Mouse (Mus musculus) CH12F3 (cell line): Measurements from ENCODE around the gene Trp53bp2.

Experiments used
- in situ Hi-C: fragments of 300-500 bp; cut with MboI; formaldehyde crosslinking; loops from 2 replicates; pipeline ENCODE4 v1.14.3; 2020; ENCODE audit warnings: low sequenced_read_pairs

Gene Trp53bp2

DNA sequence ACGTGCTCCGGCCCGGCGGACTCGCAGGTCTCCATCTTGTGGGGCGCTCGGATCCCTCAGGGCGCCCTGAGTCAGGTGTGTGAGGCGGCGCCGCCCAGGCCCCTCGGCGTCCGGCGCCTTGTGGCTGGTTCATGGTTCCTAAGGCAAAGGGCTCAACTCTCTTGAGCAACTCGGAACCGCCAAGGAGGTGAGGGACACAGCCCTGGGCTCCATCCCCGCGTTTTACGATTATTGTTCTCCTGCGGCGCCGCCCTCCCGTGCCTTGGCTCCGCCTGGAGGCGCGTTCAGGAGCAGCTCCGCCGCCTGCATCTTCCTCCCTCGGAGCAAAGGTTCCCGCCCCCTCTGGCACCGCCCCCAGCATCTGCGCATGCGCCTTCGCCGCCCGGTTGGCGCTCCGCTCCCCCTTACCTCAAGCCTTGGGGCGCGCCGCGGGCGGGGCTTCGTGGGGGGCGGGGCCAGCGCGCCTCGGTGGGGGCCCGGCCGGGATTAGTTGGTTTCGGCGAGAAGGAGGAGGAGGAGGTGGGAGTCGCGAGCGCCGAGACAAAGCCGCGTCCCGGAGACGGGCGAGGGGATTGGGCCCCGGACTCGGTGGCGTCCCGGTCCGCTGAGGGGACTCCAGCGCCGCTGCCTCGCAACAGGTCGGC is at the start of gene Trp53bp2:
Gene Trp53bp2 (plus strand): TSS at position 489 of the 644 bp plus-strand sequence.
- in situ Hi-C loops: no loop called here

DNA sequence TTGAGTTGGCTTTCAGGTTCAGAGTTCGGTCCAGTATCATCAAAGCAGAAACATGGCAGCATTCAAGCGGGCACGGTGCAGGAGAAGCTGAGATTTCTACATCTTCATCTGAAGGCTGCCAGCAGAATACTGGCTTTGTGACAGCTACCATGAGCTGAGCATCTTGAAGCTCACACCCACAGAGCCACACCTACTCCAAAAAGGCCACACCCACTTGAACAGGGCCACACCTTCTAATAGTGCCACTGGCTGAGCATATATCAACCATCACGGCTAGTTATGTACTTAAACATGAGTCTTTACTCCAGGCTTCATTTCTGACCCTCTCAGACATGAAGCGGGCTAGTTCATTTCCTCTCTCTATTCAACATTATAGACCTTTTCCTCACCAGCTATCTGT is 46.3 kb upstream of the Trp53bp2 start:
- in situ Hi-C loops: no loop called here

- in situ Hi-C loops: no loop called here
Observed at GRCm38 (mm10) chr1:182363683-182364404, 45.1 kb upstream of the Trp53bp2 start.

DNA sequence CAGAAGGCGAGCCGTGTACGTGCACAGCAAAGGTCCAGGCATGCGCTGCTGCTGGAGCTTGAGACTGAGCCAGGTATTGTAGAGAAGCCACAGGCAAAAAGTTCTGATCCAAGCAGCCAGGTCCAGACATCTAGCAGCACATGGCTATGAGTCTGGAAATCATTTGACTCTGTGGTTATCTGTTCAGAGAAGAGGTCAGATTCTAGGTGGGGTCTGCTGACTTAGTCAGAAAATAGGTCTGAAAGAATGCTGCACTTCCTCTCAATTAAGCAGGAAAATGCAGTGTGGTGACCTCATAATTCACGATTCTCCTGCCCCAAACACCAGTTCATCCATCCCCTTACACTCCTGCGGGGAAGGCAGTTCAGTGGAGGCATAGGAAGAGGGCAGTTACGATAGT is 40.7 kb upstream of the Trp53bp2 start:
- in situ Hi-C loops: no loop called here

GRCm38 (mm10) chr1:182368782-182369181 is 40.2 kb upstream of the Trp53bp2 start:
- in situ Hi-C loops: no loop called here

- in situ Hi-C loops: no loop called here
Observed at GRCm38 (mm10) chr1:182369435-182369834, 39.5 kb upstream of the Trp53bp2 start.

GRCm38 (mm10) chr1:182371891-182372290 is 37.1 kb upstream of the Trp53bp2 start:
- in situ Hi-C loops: no loop called here

- in situ Hi-C loops: no loop called here
Observed at GRCm38 (mm10) chr1:182376221-182376620, 32.8 kb upstream of the Trp53bp2 start.

GRCm38 (mm10) chr1:182376826-182377225 is 32.1 kb upstream of the Trp53bp2 start:
- in situ Hi-C loops: no loop called here

GRCm38 (mm10) chr1:182377519-182377918 is 31.5 kb upstream of the Trp53bp2 start:
- in situ Hi-C loops: no loop called here

GRCm38 (mm10) chr1:182378205-182378835 is 30.7 kb upstream of the Trp53bp2 start:
- in situ Hi-C loops: no loop called here

DNA sequence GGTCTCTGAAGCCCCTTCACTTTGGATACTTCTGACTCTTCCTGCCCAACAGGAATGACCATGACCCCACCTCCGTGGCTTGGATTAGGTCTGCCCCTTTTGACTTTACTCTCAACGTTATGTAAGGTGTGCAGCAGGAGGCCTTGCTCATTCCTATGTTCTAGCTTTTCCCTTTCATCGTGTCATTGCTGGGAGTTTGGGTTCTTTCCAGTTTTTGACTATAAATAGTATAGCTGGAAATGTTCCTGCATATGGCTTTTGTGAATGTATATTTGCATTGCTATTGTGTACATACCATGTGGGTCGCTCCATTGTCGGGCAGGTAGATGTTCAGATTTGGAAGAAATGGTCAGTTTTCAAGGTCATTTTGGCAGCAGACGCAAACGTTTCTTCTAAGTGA is 30.1 kb upstream of the Trp53bp2 start:
- in situ Hi-C loops: no loop called here

- in situ Hi-C loops: no loop called here
Observed at GRCm38 (mm10) chr1:182380683-182381082, 28.3 kb upstream of the Trp53bp2 start.

DNA sequence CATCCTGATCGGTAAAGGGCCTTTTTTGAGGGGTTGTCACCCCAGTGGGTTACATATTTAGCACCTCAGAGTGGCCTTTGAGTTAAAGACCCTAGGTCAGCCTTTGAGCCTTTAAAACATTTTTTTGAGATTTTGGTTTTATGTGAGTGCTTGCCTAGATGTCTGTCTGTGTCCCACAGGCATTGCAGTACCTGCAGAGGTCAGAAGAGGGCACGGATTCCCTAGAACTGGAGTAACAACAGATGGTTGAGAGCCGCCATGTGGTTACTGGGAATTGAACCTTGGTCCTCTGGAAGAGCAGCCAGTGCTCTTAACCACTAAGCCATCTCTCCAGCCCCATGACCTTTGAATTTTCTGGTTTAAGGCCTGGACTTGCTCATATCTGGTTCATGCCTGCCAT is 27.6 kb upstream of the Trp53bp2 start:
- in situ Hi-C loops: no loop called here

DNA sequence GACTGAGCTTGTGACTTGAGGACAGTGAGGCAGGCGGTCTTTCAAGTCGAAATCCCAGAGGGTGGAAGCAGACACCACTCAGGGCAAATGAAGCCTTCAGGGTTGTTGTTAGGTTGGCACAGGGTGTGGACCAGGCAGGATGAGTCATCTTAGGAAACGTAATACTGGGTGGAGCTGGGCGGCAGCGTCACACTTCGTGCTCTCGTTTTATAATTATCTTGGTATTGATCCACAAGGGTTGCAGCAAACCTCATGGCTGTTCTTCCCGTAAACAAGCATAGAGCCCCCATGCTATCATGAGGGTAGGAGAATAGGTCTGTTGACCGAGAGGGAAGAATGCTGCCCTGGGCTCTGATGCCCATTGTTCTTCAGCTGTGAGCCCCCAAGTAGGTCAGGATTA is 25.9 kb upstream of the Trp53bp2 start:
- in situ Hi-C loops: no loop called here

DNA sequence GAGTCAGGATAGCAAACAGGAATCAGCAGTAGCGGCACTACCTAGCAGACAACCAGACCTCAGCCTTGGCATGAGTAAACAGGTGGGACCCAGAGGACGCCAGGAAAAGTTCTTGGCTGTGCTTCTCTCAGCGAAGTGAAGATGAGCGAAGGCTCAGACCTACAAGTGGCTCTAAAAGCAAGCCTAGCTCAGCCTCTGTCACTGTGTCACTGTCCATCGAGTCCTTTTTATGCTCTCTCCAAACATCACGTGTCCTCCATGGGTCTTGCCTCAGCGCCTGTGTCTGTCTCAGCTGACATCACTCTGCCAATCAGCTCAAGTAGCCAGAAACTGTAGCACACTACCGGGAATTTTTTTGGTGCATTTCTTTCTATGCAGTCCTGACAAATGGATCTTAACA is 22.5 kb upstream of the Trp53bp2 start:
- in situ Hi-C loops: no loop called here

GRCm38 (mm10) chr1:182388729-182389128 is 20.2 kb upstream of the Trp53bp2 start:
- in situ Hi-C loops: no loop called here

DNA sequence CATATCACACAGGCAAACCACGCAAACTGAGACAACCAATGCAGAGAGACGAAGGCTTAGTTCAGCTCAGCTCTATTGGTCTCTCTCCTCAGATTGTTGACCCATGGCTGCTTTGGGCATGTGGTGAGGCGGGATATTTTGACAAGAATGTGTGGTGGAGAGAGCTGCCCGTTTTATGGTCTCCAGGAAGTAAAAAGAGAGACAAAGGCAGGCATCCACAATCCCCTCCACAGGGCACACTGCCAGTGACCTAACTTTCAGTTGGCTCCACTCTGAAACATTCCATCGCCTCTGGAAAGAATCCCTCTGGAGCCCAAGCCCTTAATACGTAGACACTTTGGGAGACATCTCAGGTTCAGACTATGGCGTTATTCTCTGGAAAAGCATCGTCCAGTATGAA is 10.8 kb upstream of the Trp53bp2 start:
- in situ Hi-C loops: no loop called here

DNA sequence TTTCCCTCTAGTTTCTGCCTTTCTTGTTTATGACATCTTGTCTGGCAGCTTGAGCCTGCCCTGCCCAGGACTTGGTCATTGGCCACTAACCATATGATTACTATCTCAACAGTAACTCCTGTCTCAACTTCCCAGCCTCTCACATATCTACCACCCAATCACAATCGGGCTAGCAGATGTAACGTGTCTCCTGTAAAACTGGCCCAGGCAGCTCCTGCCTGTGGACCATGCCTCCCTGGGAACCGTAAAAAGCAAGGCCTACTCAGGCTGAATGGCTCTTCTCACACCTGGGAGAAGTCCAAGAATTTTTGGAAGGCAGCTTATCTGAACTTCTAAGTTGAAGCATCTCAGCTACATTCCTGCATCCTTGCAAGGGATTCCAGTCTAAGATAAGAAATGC is 10.2 kb upstream of the Trp53bp2 start:
- in situ Hi-C loops: no loop called here

DNA sequence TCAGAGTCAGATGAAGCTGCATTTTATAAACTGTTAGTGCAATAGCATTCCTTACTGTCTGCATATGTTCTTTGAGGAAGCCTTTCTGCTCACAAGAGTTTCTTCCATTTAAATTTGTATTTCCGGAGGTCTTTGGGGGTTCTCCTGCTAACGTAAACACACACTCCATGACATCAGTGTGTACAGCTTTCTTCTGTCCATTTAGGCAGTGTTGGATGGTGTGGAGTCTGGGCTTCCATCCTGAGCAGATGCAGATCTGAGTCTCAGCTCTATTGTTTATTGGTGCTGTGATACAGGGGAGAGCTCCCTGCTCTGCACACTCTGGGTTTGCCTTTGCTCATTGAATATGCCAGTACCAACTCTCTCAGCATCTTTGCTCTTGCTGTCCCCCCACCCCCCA is 9.8 kb upstream of the Trp53bp2 start:
- in situ Hi-C loops: no loop called here

DNA sequence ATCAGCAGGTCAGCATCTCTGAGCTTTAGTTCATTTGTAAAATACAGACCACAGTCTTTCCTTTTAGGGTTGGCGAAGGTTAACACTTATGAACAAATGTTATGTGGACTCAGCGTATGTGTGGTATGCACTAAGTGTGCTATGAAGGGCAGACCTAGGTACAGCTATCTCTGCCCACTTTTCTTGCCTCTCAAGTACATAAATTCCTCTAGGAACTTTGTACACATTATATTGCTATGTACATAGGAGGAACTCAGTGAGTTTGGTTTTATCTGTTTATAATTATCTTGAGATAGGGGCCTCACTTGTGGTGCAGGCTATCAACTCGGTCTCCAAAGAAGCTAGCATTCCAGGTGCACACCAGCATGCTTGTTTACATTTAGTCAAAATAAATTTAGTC is 9.1 kb upstream of the Trp53bp2 start:
- in situ Hi-C loops: no loop called here

- in situ Hi-C loops: no loop called here
Observed at GRCm38 (mm10) chr1:182403076-182403475, 5.9 kb upstream of the Trp53bp2 start.
